Mouse (Mus musculus): ENCODE data around the gene 2310003L06Rik. TPM values are rescaled to one million over a fixed set of nuclear protein-coding genes. Genes with fewer than 3 reads are reported as not detected.

The 2310003L06Rik gene
- not detected in 2 replicates for total RNA-seq (2017)

DNA sequence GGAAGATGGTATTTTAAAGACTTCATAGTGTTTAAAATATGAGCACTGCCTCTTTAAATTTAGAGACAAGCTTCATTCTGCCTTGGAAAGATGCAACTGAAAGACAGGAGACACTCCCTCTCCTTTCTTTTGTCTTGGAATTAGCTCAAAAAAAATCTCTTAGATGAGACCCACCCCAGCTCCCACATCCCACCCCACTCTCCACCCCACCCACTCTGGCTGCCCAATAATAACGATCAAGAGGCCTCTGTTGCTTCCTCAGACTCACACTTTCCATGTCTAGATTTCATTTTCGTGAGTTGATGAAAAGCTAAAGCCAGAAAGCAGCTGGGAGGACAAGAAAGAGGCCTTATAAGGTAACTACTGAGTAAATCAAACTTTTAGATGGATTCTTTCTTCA is at the start of gene 2310003L06Rik, which contains the start of gene Gm28434:
TSS of gene 2310003L06Rik (plus strand) at position 259 of the 400 bp plus-strand sequence.
TSS of gene Gm28434 (plus strand) at position 317 of the 400 bp plus-strand sequence.
- ATAC-seq (ENCODE audit: extremely low read depth, insufficient number of reproducible peaks, low FRiP score, poor library complexity, severe bottlenecking): no peak

- ATAC-seq (ENCODE audit: extremely low read depth, insufficient number of reproducible peaks, low FRiP score, poor library complexity, severe bottlenecking): no peak
Observed at GRCm38 (mm10) chr5:87925372-87925771, 43.9 kb upstream of the 2310003L06Rik start, which contains the start of gene Csn3. TSS of gene Csn3 (plus strand) at chr5:87925579.

DNA sequence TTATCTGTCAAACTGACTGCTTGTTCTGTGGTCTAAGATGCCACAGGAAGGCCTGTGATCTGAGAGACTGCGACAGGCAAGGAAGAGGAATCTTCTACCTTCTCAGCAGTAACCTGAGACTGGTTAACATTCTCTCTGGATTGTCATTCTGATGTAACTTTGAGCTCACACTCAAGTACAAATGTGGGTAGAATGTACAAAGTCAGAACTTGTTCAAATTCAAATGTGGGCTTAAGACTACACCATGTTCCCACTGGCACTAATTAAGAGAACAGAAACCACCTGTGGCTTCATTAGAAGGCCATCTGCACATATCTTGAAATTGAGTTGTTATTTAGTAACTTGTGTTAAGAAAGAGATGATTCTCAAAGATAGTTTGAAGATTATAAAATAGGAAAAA is 37.7 kb upstream of the 2310003L06Rik start:
- no peak for ATAC-seq (ENCODE audit: extremely low read depth, insufficient number of reproducible peaks, low FRiP score, poor library complexity, severe bottlenecking)

GRCm38 (mm10) chr5:87940752-87941151 is 28.5 kb upstream of the 2310003L06Rik start:
- ATAC-seq (ENCODE audit: extremely low read depth, insufficient number of reproducible peaks, low FRiP score, poor library complexity, severe bottlenecking): no peak

DNA sequence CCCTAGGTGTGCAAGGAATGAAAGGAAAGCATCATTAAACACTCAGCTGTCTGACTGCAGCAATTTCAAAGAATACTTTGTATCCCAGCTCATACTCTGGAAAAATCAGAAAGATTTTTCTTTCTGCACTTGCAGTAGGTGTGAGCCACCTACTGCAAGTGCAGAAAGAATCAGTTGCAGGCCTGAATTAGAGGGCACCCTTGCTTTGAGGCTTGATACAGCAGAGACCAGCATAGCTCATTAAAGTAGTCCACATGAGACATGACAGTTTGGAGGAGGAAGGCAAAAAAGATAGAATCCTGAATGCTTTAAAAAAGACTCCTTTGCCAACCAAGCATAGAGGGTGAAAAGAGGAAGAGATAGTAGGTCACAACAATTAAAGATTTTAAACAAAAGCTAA is 26.7 kb upstream of the 2310003L06Rik start:
- no peak for ATAC-seq (ENCODE audit: extremely low read depth, insufficient number of reproducible peaks, low FRiP score, poor library complexity, severe bottlenecking)

- no peak for ATAC-seq (ENCODE audit: extremely low read depth, insufficient number of reproducible peaks, low FRiP score, poor library complexity, severe bottlenecking)
Observed at GRCm38 (mm10) chr5:87951836-87952235, 17.4 kb upstream of the 2310003L06Rik start.

DNA sequence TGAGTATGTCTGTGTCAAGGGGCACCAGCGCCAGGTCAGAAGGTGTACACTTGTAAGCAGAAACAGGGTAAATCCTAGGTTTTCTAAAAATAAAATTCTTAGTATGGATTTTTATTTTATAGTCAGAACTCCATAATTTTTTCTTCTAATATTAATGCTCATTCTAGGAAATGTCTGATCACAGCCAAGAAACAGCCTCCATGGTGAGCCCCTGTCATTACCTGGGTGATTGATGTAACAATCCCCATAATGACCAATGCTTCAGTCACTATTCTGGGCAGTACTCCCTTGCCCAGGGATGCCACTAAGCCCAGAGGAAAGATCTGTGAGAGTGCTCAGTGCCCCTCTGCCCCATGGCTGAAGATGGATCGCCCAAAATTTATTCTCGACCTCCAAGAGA is 9.9 kb downstream of the 2310003L06Rik start, which contains the start of gene Cabs1:
TSS of gene Cabs1 (plus strand) at position 301 of the 400 bp plus-strand sequence.
- ATAC-seq (ENCODE audit: extremely low read depth, insufficient number of reproducible peaks, low FRiP score, poor library complexity, severe bottlenecking): no peak

DNA sequence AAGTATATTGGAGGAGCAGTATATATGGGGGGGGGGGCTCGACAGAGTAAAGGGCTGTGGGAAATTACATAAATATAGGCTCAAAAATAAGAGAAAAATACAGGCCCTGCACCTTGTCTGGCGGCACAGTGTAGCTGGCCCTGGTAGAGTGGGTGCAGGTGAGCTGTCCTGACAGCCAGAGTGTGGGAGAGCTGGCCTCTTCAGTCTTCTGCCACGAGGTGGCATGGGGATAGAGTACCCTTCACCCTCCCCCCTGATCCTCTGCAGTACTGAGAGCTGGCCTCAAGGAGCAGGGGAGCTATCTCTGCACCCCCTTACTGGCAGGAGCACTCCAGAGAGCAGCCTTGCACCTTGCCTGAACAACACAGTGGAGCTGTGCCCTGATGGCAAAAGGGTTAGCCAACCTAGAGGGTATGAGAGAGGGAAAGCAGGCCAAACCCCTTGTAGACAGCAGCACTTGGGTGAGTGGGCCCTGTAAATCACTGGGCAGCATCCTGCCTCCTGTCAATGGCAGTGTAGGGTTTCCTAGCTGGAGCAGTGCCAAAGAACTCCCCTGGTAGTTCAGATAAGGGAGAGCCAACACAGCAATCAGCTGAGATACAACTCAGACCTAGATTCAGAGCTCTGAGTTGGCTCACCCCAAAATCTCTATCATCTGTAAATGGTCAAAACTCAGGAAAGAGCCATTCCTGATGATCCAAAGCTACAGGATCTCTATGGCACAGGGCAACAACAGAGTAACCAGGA is 13.4 kb downstream of the 2310003L06Rik start:
- ATAC-seq (ENCODE audit: extremely low read depth, insufficient number of reproducible peaks, low FRiP score, poor library complexity, severe bottlenecking): no peak

DNA sequence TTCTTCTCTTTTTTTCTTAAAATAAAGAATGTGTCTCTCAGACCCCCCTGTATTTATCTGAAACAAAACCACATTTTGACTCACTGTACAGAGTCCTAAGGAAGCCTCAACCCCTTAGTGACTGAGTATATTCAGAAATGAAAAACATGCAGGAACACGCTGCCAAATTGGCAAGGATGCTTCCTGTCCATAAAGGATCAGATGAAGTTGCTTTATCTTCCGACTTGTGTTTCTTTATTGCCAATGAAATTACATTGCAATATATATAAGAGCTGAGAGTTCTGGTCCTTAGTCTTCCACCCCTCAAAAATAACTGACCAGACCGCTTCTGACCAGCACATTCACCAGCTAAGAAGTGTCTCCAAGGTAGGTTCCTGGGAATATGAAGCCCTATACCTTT is 33.0 kb downstream of the 2310003L06Rik start, which contains the start of gene Smr3a:
TSS of gene Smr3a (plus strand) at position 301 of the 400 bp plus-strand sequence.
- ATAC-seq (ENCODE audit: extremely low read depth, insufficient number of reproducible peaks, low FRiP score, poor library complexity, severe bottlenecking): no peak

- no peak for ATAC-seq (ENCODE audit: extremely low read depth, insufficient number of reproducible peaks, low FRiP score, poor library complexity, severe bottlenecking)
Observed at GRCm38 (mm10) chr5:88005241-88005640, 36.0 kb downstream of the 2310003L06Rik start.

Other genes with a start within 250 kb of the 2310003L06Rik start
- not detected in 2 replicates for gene Csn1s2a, start 194.9 kb upstream of the 2310003L06Rik start, total RNA-seq (2017)
- gene Csn1s2b, start 161.4 kb upstream of the 2310003L06Rik start, total RNA-seq (2017): 0.25 and 0.35 TPM in 2 replicates
- gene Prr27, start 143.8 kb upstream of the 2310003L06Rik start, total RNA-seq (2017): not detected in 2 replicates
- not detected in 2 replicates for gene Odam, start 84.4 kb upstream of the 2310003L06Rik start, total RNA-seq (2017)
- not detected in 2 replicates for gene Csn3, start 43.9 kb upstream of the 2310003L06Rik start, total RNA-seq (2017)
- not detected in 2 replicates for gene Gm28434, start 58 bp downstream of the 2310003L06Rik start, total RNA-seq (2017)
- gene Cabs1, start 10.0 kb downstream of the 2310003L06Rik start, total RNA-seq (2017): not detected in 2 replicates
- not detected in 2 replicates for gene Smr3a, start 33.1 kb downstream of the 2310003L06Rik start, total RNA-seq (2017)
- not detected in 2 replicates for gene Smr2, start 117.1 kb downstream of the 2310003L06Rik start, total RNA-seq (2017)
- gene Gm11116, start 142.1 kb downstream of the 2310003L06Rik start, total RNA-seq (2017): not detected in 2 replicates
- gene Gm11115, start 184.6 kb downstream of the 2310003L06Rik start, total RNA-seq (2017): not detected in 2 replicates

Measured in neutrophil, adult 5-6 weeks (primary cell).